Mouse (Mus musculus) liver (tissue): ENCODE data around the gene Eva1a.

Experiments used
- DNase-seq: peaks from one replicate; pipeline ENCODE4 v3.0.0-alpha.2; 2020; ENCODE audit warnings: mixed read lengths

Gene Eva1a

GRCm38 (mm10) chr6:82132876-82133591 lies 92.2 kb downstream of the Eva1a start:
- DNase-seq = no peak

- DNase-seq = no peak
Observed at GRCm38 (mm10) chr6:82133592-82133978, 92.7 kb downstream of the Eva1a start.

- no peak for DNase-seq
Observed at GRCm38 (mm10) chr6:82135959-82136712, 95.3 kb downstream of the Eva1a start.
